Mouse (Mus musculus) lung, postnatal 0 days (tissue): ENCODE measurements around the gene Kdelr2.

Source experiments
- CTCF ChIP-seq: IDR thresholded peaks from 2 replicates; pipeline ENCODE4 v1.5.1; 2016; ENCODE audit warnings: antibody characterized with exemption, mild to moderate bottlenecking
- EP300 ChIP-seq: IDR thresholded peaks from 2 replicates; pipeline ENCODE4 v1.6.1; 2016; ENCODE audit warnings: antibody characterized with exemption, mild to moderate bottlenecking, control low read depth

- TF ChIP-seq CTCF = peak; percentile 60
- TF ChIP-seq EP300 = no peak
These were observed 30.8 kb upstream of the Kdelr2 start for GRCm38 (mm10) chr5:143372818-143373217.
